Mouse (Mus musculus) C2C12 (cell line): Measurements from ENCODE around the gene Mgat5b.

Experiments
- CEBPB ChIP-seq: IDR thresholded peaks from one replicate; pipeline ENCODE4 v1.6.1; 2011; ENCODE audit warnings: low read depth, mild to moderate bottlenecking, control low read depth, moderate library complexity
- CTCF ChIP-seq: IDR thresholded peaks from one replicate; pipeline ENCODE4 v1.5.1; 2011; ENCODE audit not compliant: control insufficient read depth, insufficient read depth, insufficient read length
- FOSL1 ChIP-seq: IDR thresholded peaks from one replicate; pipeline ENCODE4 v1.8.0; 2011; ENCODE audit warnings: mild to moderate bottlenecking, low read length; ENCODE audit not compliant: poor library complexity, insufficient read depth, severe bottlenecking
- MAX ChIP-seq: IDR thresholded peaks from one replicate; pipeline ENCODE4 v1.6.1; 2011; ENCODE audit warnings: mild to moderate bottlenecking, control low read depth
- MYOD1 ChIP-seq: IDR thresholded peaks from one replicate; pipeline ENCODE4 v1.6.1; 2011; ENCODE audit warnings: low read depth; ENCODE audit not compliant: control insufficient read depth, insufficient read length
- MYOG ChIP-seq: IDR thresholded peaks from one replicate; pipeline ENCODE4 v1.6.1; 2011; ENCODE audit not compliant: control insufficient read depth, insufficient read length; ENCODE audit errors: extremely low read depth
- USF1 ChIP-seq: IDR thresholded peaks from one replicate; pipeline ENCODE4 v1.6.1; 2011; ENCODE audit warnings: low read depth, mild to moderate bottlenecking, control low read depth, moderate library complexity

DNA sequence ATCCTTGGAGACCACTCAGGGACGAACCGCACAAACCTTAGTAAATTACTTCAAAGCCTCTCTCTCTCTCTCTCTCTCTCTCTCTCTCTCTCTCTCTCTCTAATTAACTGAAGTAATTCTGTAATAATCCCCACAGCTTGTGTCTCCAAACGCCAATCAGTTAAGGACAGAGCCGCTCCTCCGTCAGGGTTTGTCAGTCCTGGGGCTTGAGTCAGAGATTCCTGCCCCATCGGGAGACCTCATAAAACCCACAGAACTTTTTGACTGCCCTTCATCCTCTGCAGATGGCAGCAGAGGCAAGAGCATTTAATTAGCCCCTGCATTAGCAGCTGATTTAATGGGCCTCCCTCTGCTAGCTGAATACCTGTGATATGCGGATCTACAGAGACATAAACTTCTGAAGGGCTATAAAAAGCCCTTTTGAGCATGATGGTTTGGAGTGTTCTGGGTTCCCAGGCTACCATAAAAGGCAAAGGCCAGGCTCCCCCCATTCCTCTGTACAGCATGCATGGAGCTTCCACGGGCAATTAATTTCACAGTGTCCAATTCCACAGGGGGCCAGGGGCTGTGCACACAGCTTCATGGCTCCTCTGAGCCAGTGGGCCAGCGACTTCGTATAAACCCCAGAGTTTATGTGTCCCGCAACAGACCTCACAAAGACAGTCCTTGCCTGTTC is 117.1 kb downstream of the Mgat5b start:
- TF ChIP-seq CTCF (no peak), MAX (no peak), USF1 (no peak), MYOG (no peak), CEBPB (no peak), MYOD1 (no peak), FOSL1 (no peak)
